Mouse (Mus musculus) intestine, embryonic 15.5 days (tissue): ENCODE data around the gene Xlr3c. TPM values are rescaled to one million over a fixed set of nuclear protein-coding genes. Genes with fewer than 3 reads are reported as not detected.

Experiments
- polyA plus RNA-seq: library from polyadenylated mRNA; unstranded; fragments of >200 nt; fragmentation: Nextera tagmentation; extraction: Ambion mirVana; gene quantifications from 2 replicates; pipeline ENCODE4 v1.2.1, GENCODE M21; 2015

The Xlr3c gene
- polyA plus RNA-seq, 1 experiment from 2014 or later = not detected

Other genes with a start within 250 kb of the Xlr3c start
- gene Pnma5, start 228.3 kb downstream of the Xlr3c start, polyA plus RNA-seq = 0.09 TPM in 1 of 2 replicates, not detected in the other
- gene Pnma3, start 200.6 kb downstream of the Xlr3c start, polyA plus RNA-seq = 0.16 TPM in 1 of 2 replicates, not detected in the other
- gene Xlr4a, start 182.9 kb downstream of the Xlr3c start, polyA plus RNA-seq = 2.3 and 2.4 TPM in 2 replicates
- 6.2 and 7.5 TPM in 2 replicates for gene Xlr3a, start 168.3 kb downstream of the Xlr3c start, polyA plus RNA-seq
- 0.13 and 0.24 TPM in 2 replicates for gene Gm14685, start 148.3 kb downstream of the Xlr3c start, polyA plus RNA-seq
- gene Xlr5b, start 116.6 kb downstream of the Xlr3c start, polyA plus RNA-seq = 0.24 TPM in 1 of 2 replicates, not detected in the other
- gene DXBay18, start 115.9 kb downstream of the Xlr3c start, polyA plus RNA-seq = not detected in 2 replicates
- gene Spin2d, start 88.4 kb downstream of the Xlr3c start, polyA plus RNA-seq = not detected in 2 replicates
- gene Xlr3b, start 73.2 kb downstream of the Xlr3c start, polyA plus RNA-seq = 9.0 and 9.8 TPM in 2 replicates
- 1.0 and 1.4 TPM in 2 replicates for gene Xlr4b, start 51.1 kb downstream of the Xlr3c start, polyA plus RNA-seq
- gene F8a, start 37.1 kb downstream of the Xlr3c start, polyA plus RNA-seq = 13.4 and 14.6 TPM in 2 replicates
- 0.84 and 0.91 TPM in 2 replicates for gene Xlr4c, start 22.3 kb downstream of the Xlr3c start, polyA plus RNA-seq
- 0.50 TPM in 1 of 2 replicates, not detected in the other for gene Xlr5a, start 27.6 kb upstream of the Xlr3c start, polyA plus RNA-seq
- 0.19 and 0.29 TPM in 2 replicates for gene Xlr5c, start 27.6 kb upstream of the Xlr3c start, polyA plus RNA-seq
- gene Gm45015, start 71.5 kb upstream of the Xlr3c start, polyA plus RNA-seq = not detected in 2 replicates
- gene Zfp275, start 77.2 kb upstream of the Xlr3c start, polyA plus RNA-seq = 9.9 and 10.2 TPM in 2 replicates
- not detected in 2 replicates for gene Gm18336, start 133.3 kb upstream of the Xlr3c start, polyA plus RNA-seq
- gene Zfp92, start 145.7 kb upstream of the Xlr3c start, polyA plus RNA-seq = 0.32 and 0.54 TPM in 2 replicates
- gene Trex2, start 170.0 kb upstream of the Xlr3c start, polyA plus RNA-seq = not detected in 2 replicates
- gene Haus7, start 193.7 kb upstream of the Xlr3c start, polyA plus RNA-seq = 58.2 and 60.6 TPM in 2 replicates
- gene Bgn, start 218.2 kb upstream of the Xlr3c start, polyA plus RNA-seq = 48.5 and 52.7 TPM in 2 replicates
- 0.26 and 0.28 TPM in 2 replicates for gene Atp2b3, start 237.7 kb upstream of the Xlr3c start, polyA plus RNA-seq